Mouse (Mus musculus) CH12.LX (cell line): ENCODE data around the gene C1qtnf9.

Experiments
- CTCF ChIP-seq, 2 experiments: IDR thresholded peaks in 1 of 2; conservative IDR thresholded peaks in 1 of 2; 2 replicates each; pipeline ENCODE4 v1.5.1; 2011 to 2012; ENCODE audit warnings: low read depth in 2 of 2, low read length in 2 of 2, improper control_type of control experiment in 1 of 2, inconsistent platforms in 1 of 2, mild to moderate bottlenecking in 1 of 2, moderate library complexity in 1 of 2
- E2F4 ChIP-seq: IDR thresholded peaks from 2 replicates; pipeline ENCODE4 v1.6.1; 2011; ENCODE audit warnings: low read depth, low read length, improper control_type of control experiment; ENCODE audit not compliant: insufficient replicate concordance
- ELF1 ChIP-seq: IDR thresholded peaks from 2 replicates; pipeline ENCODE4 v1.6.1; 2014; ENCODE audit warnings: low read depth, mild to moderate bottlenecking, inconsistent platforms, low read length, improper control_type of control experiment
- GABPA ChIP-seq: IDR thresholded peaks from 2 replicates; pipeline ENCODE4 v1.6.1; 2012; ENCODE audit warnings: low read depth, low read length, improper control_type of control experiment, inconsistent platforms; ENCODE audit not compliant: insufficient replicate concordance
- KAT2A ChIP-seq: IDR thresholded peaks from 2 replicates; pipeline ENCODE4 v1.6.1; 2012; ENCODE audit warnings: low read length, improper control_type of control experiment, inconsistent platforms; ENCODE audit not compliant: insufficient replicate concordance
- TBP ChIP-seq: conservative IDR thresholded peaks from 2 replicates; pipeline ENCODE4 v1.6.1; 2011; ENCODE audit warnings: low read depth, low read length, improper control_type of control experiment
- USF1 ChIP-seq: IDR thresholded peaks from 2 replicates; pipeline ENCODE4 v1.6.1; 2014; ENCODE audit warnings: low read depth, mild to moderate bottlenecking, inconsistent platforms, low read length, improper control_type of control experiment

DNA sequence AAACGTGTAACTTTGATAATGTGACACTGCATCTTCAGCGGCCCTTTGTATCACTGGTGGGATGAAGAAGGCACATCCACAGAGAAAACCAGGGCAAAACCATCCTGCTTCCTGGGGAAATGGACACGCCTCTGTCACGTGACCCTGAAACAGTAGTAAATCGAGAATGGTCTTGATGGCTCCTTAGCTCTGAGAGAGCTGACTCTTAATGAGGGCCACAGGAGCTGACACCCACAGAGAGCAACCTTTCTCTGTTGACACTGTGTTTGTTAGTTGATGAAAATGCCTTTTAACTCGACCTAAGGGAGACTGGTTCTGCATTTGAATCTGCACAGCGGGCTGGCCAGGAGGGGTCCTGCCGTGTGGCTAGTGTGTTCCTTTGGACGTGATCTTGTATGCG lies 6.1 kb upstream of the C1qtnf9 start:
- no peak for TF ChIP-seq GABPA
- no peak for TF ChIP-seq ELF1
- no peak for TF ChIP-seq KAT2A
- TF ChIP-seq CTCF (conservative IDR thresholded peaks at IDR 0.05 in 1 of 2, IDR thresholded peaks at IDR 0.05 in 1 of 2; ENCODE audit: low read depth in 2 of 2, low read length in 2 of 2), result no peak
- TF ChIP-seq TBP, result no peak
- no peak for TF ChIP-seq USF1
- no peak for TF ChIP-seq E2F4
